In the genomic region with DNA sequence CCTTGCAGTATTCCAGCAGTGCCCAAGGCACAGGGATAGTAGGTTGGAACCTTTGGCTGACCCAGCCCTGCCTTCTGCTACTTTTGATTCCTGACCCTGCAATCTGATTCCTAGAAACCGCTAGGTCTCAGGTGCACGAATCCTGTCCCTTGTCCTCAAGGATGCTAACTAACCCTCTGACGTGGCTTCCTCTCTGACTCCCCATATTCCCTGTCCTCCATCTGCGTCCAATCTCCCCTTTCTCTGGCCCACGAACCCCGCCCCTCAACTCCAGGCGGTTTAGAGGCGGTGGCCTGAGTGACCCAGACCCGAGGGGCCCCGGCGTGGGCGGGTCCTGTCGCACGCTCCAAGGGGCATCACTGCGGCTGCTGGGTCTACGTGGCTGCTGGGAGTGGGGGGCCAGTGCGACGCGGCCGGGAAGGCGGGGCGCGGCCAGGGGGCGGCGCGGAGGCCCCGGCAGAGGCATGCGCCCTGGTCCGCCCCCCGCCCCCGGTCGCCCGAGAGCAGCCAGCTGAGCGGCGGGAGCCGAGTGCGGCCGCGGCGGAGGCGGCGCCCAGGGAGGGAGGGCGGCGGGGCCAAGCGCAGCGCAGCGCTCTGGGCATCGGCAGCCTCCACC, we compare ENCODE assay signal across 8 mouse cellular contexts. TPM values are rescaled to one million over a fixed set of nuclear protein-coding genes. Genes with fewer than 3 reads are reported as not detected.
A peak's percentile ranks its signal among the peaks of the same experiment; 100 is the strongest.
DNase-seq lines count a peak whose midpoint lies in the region; ATAC-seq lines count a peak whose summit lies in the region.

A gene (plus strand): TSS at position 612 of the 616 bp plus-strand sequence.

- peak within 1 kb of the TSS; percentile 66 for H3K4me3 ChIP-seq in intestine, embryonic 16.5 days (ENCODE audit: low read length)
- H3K4me3 ChIP-seq in liver, embryonic 15.5 days (replicated peaks) = peak within 1 kb of the TSS; percentile 48

- peak within 1 kb of the TSS; percentile 94 for H3K4me2 ChIP-seq in intestine, embryonic 16.5 days (ENCODE audit: low read depth, low read length)
- H3K4me2 ChIP-seq in liver, embryonic 15.5 days = peak within 1 kb of the TSS; percentile 64

- no peaks in the 10 kb centered on the region for H3K9me3 ChIP-seq in intestine, embryonic 16.5 days (ENCODE audit: control insufficient read depth, low read length)
- H3K9me3 ChIP-seq in liver, embryonic 15.5 days (replicated peaks) = no peaks in the 10 kb centered on the region

- peak; percentile 63 for DNase-seq in right cerebral cortex, adult 18-20 months
- DNase-seq in right cerebral cortex, postnatal 36 days (ENCODE audit: low spot score in 2 of 2) = no peak
- peak; percentile 71 for DNase-seq in cerebellum, adult 9-11 months
- no peak for DNase-seq in gonadal fat pad, adult 2 months (ENCODE audit: low read depth)
- peak; percentile 82 for DNase-seq in retina, embryonic 14.5 days (ENCODE audit: low spot score)

- 3% methylated on average over 32 of the region's 48 CpGs for WGBS in intestine, embryonic 16.5 days
- 3% methylated on average over 29 of the region's 48 CpGs for WGBS in liver, embryonic 15.5 days (ENCODE audit: insufficient replicate concordance)

- H3K36me3 ChIP-seq in intestine, embryonic 16.5 days (ENCODE audit: control insufficient read depth, insufficient read depth, low read length) = no peaks in the 10 kb centered on the region
- H3K36me3 ChIP-seq in liver, embryonic 15.5 days (replicated peaks) = no peaks in the 10 kb centered on the region

- H3K9ac ChIP-seq in intestine, embryonic 16.5 days (ENCODE audit: low read depth, low read length) = peak within 1 kb of the TSS; percentile 79
- H3K9ac ChIP-seq in liver, embryonic 15.5 days = peak within 1 kb of the TSS; percentile 32; the same call in 1 of the 2 replicates

- peak within 1 kb of the TSS; percentile 86 for H3K27ac ChIP-seq in intestine, embryonic 16.5 days (ENCODE audit: low read length)
- no peak within 1 kb of the TSS for H3K27ac ChIP-seq in liver, embryonic 15.5 days (replicated peaks)

- peaks cover 12% of the 10 kb centered on the region for H3K27me3 ChIP-seq in intestine, embryonic 16.5 days (replicated peaks; ENCODE audit: control insufficient read depth, insufficient read depth, low read length)
- H3K27me3 ChIP-seq in liver, embryonic 15.5 days = peaks cover 57% of the 10 kb centered on the region

- peak; percentile 70 for ATAC-seq in intestine, embryonic 16.5 days
- 0 out of 2 replicates have a peak, but pooled peaks have one; percentile 20 for ATAC-seq in liver, embryonic 15.5 days (ENCODE audit: insufficient read depth)
- ATAC-seq in monocyte, adult 5-6 weeks (replicated peaks; ENCODE audit: insufficient number of reproducible peaks, low FRiP score, low TSS enrichment, poor library complexity, severe bottlenecking) = no peak

- peaks cover 33% of the 10 kb centered on the region for H3K4me1 ChIP-seq in intestine, embryonic 16.5 days (ENCODE audit: control insufficient read depth, insufficient read depth, low read length)
- peaks cover 10% of the 10 kb centered on the region for H3K4me1 ChIP-seq in liver, embryonic 15.5 days (replicated peaks)

RNA-seq across cellular contexts. Expression of the gene that starts here (rescaled TPM):
- polyA plus RNA-seq in gonadal fat pad, adult 2 months (2012; rRNA removed) = 23.2 and 39.4 TPM in 2 replicates
- polyA plus RNA-seq in intestine, embryonic 16.5 days (2015; fragmentation: Nextera tagmentation; extraction: Ambion mirVana) = 3.4 and 4.7 TPM in 2 replicates
- polyA plus RNA-seq in liver, embryonic 15.5 days (2015; fragmentation: Nextera tagmentation; extraction: Ambion mirVana) = 0.76 and 1.2 TPM in 2 replicates
- total RNA-seq in monocyte, adult 5-6 weeks (2017) = 0.39 to 0.86 TPM in 2 of 3 replicates, not detected in the other

Comparison
In these comparisons a context has a peak if more than half of its experiments do, and no peak if none do; other contexts are left out.
1. DNase-seq: peak in right cerebral cortex, adult 18-20 months (single experiment), cerebellum, adult 9-11 months (single experiment) and retina, embryonic 14.5 days (single experiment); none in right cerebral cortex, postnatal 36 days (0 of 2) and gonadal fat pad, adult 2 months (single experiment).